Mouse (Mus musculus): ENCODE results near the gene Ccdc28b.

Gene Ccdc28b

GRCm38 (mm10) chr4:129623681-129624091 lies at the start of gene Ccdc28b:
TSS of gene Ccdc28b (minus strand) at chr4:129623947.
- DNase-seq (ENCODE audit: low spot score) = peak; percentile 73

GRCm38 (mm10) chr4:129672878-129673449 lies 49.2 kb upstream of the Ccdc28b start:
- no peak for DNase-seq (ENCODE audit: low spot score)

- DNase-seq (ENCODE audit: low spot score) = peak; percentile 96
These were observed 48.5 kb upstream of the Ccdc28b start, which contains the start of gene Kpna6 for GRCm38 (mm10) chr4:129672083-129672877. TSS of gene Kpna6 (minus strand) at chr4:129672767.

- DNase-seq (ENCODE audit: low spot score) = peak; percentile 85
These were observed 47.8 kb upstream of the Ccdc28b start for GRCm38 (mm10) chr4:129671491-129672082.

GRCm38 (mm10) chr4:129662255-129662813 lies 38.6 kb upstream of the Ccdc28b start:
- no peak for DNase-seq (ENCODE audit: low spot score)

GRCm38 (mm10) chr4:129661584-129661983 lies 37.8 kb upstream of the Ccdc28b start:
- DNase-seq (ENCODE audit: low spot score) = no peak

- DNase-seq (ENCODE audit: low spot score) = no peak
These were observed 31.0 kb upstream of the Ccdc28b start for GRCm38 (mm10) chr4:129654770-129655169.

GRCm38 (mm10) chr4:129650359-129650758 lies 26.6 kb upstream of the Ccdc28b start:
- DNase-seq (ENCODE audit: low spot score) = no peak

GRCm38 (mm10) chr4:129648656-129649055 lies 24.9 kb upstream of the Ccdc28b start:
- DNase-seq (ENCODE audit: low spot score) = no peak

- DNase-seq (ENCODE audit: low spot score) = no peak
These were observed 21.5 kb upstream of the Ccdc28b start for GRCm38 (mm10) chr4:129645204-129645603.

GRCm38 (mm10) chr4:129641756-129642155 lies 18.0 kb upstream of the Ccdc28b start:
- DNase-seq (ENCODE audit: low spot score) = peak; percentile 24

GRCm38 (mm10) chr4:129640638-129641467 lies 17.1 kb upstream of the Ccdc28b start, which contains the start of gene Txlna:
TSS of gene Txlna (minus strand) at chr4:129641065.
- peak; percentile 99 for DNase-seq (ENCODE audit: low spot score)

- DNase-seq (ENCODE audit: low spot score) = no peak
These were observed 16.4 kb upstream of the Ccdc28b start for GRCm38 (mm10) chr4:129640101-129640637.

GRCm38 (mm10) chr4:129639221-129639620 lies 15.5 kb upstream of the Ccdc28b start:
- DNase-seq (ENCODE audit: low spot score) = no peak

- DNase-seq (ENCODE audit: low spot score) = no peak
These were observed 10.1 kb upstream of the Ccdc28b start for GRCm38 (mm10) chr4:129633852-129634251.

GRCm38 (mm10) chr4:129631867-129632266 lies 8.1 kb upstream of the Ccdc28b start:
- no peak for DNase-seq (ENCODE audit: low spot score)

- DNase-seq (ENCODE audit: low spot score) = no peak
These were observed 7.2 kb upstream of the Ccdc28b start for GRCm38 (mm10) chr4:129630944-129631343.

GRCm38 (mm10) chr4:129626035-129626434 lies 2.3 kb upstream of the Ccdc28b start:
- no peak for DNase-seq (ENCODE audit: low spot score)

GRCm38 (mm10) chr4:129625496-129625895 lies 1.7 kb upstream of the Ccdc28b start:
- DNase-seq (ENCODE audit: low spot score) = peak; percentile 9

- DNase-seq (ENCODE audit: low spot score) = peak; percentile 82
These were observed 1.3 kb upstream of the Ccdc28b start for GRCm38 (mm10) chr4:129625029-129625370.

GRCm38 (mm10) chr4:129624281-129625028 lies 708 bp upstream of the Ccdc28b start:
- peak; percentile 90 for DNase-seq (ENCODE audit: low spot score)

Measured in embryo, embryonic 10.5 days (tissue).